Mouse (Mus musculus) right cerebral cortex, postnatal 14 days (tissue): Measurements from ENCODE around the gene AL732309.1.
A peak's percentile ranks its signal among the peaks of the same experiment; 100 is the strongest.

Experiments
- DNase-seq: peaks from one replicate; pipeline ENCODE4 v3.0.0; 2022

Gene AL732309.1

DNA sequence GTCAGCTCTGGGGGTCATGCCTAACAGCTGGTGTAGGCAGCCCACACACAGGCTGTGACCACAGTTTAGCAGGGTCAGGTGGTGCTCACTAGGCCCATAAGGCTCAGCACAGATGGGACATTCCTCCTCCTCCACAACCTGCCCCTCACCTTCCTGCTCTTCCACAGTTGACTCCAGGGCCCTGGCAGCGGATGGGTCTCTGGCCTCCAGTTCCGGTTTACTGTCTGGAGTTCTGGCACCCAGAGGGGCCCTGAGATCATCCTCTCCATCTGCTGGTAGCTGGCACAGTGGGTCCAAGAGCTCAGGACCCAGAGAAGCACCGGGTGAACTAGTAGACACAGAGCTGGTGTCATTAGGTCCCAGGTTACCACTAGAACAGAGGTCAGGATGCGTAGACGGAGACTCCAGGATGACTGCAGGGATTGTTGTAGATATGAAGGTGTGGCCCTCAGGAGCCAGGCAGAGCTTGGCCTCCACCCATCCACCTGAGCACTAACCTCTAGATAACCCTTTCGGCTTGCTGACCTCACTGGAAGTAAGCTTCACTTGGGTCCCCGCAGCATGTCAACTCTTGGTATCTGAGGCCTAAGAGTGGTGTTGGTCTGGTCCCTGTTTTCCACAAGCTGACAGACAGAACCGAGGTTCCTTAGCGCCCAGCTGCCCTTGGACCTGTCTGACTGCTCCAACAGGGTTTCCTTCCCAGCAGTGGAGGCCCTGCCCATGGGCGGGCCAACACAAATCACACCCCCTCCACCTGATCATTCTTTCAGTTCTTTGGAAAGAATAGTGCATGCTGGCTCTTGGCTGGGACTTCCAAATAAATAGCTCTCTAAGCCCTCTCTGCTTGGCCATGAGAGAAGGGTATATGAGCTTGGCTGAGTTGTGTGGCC, at the start of gene AL732309.1:
TSS of gene AL732309.1 (minus strand) at position 681 of the 890 bp plus-strand sequence.
- DNase-seq: no peak

DNA sequence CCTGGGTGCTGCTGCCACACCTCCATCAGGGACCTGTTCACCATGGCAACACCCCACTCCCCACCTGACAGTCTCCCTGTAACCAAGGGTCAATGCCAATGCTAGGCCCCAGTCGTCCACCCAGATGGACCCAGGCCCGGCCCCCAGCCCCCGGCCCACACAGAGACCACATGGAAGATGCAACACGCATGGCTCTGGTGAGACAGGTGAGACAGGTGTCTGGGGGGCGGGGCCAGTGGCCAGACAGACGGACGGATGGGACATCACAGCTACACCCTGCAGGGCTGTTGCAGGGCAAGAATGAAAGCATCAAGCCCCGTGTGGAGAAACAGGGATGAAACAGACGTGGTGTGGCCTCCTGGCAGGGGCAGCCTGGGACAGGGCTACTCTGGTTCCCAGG, 47.0 kb upstream of the AL732309.1 start:
- no peak for DNase-seq

DNA sequence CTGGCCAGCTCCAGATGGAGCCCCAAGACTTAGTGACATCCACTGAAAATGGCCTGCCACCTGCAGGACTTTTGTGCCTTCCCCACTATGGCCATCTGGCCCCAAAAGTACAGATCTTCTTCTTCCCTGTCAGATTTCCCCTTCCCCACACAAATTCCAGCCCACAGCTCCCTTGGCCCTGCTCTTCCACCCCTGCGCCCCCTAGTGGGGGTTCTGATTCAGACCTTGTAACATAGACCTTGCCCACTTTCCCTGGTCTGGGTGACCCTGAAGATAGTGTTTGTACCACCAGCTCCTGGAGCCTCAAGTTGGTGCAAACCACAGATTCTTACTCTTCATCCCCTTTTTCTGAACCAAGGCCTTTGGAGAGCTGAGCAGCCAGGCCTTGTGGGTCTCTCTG, 46.2 kb upstream of the AL732309.1 start:
- peak; percentile 83 for DNase-seq

- peak; percentile 60 for DNase-seq
These were observed 45.4 kb upstream of the AL732309.1 start for GRCm38 (mm10) chr2:25292054-25292544.

DNA sequence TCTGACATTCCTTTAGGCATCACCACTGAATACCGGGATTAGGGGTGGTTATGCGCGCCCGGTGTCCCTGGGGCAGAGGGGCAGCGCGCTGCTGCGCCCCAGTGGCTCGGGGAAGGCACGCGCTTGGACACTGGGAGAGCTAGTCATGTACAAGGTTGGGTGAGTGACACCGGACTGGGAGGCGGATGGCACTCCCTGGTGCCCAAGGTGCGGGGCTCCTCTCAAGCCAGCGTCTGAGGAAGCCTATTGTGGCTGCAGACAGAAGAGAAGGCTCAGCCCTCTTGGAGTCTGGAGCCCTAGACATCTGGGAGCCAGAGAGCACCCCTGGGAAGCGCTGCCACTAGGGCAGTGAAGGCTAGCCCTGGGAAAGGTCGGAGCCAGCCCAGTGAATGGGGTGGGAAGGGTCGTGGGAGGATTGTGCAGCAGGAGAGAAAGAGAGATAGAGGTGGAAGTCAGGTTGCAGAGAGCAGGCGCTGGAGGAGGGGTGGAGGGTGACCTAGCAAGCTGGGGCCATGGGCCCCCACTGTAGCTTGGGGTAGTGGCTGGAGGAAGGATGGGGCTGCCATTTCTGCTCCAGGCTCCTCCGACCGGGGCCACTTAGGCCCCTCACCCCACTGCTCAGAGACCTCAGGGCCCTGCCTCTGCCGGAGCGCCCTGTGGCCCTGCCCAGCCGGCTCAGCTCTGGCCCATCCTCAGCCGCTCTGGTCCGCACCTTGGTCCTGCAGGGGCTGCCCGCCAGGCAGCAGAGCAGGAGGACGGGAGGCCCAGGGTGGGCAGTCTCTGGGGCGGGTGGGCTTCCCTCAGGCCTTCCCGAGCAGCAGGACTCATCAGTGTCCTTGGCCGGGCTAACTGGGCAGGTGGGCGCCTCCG, 44.8 kb upstream of the AL732309.1 start:
- no peak for DNase-seq

GRCm38 (mm10) chr2:25290816-25291130, 44.1 kb upstream of the AL732309.1 start:
- DNase-seq: peak; percentile 60

DNA sequence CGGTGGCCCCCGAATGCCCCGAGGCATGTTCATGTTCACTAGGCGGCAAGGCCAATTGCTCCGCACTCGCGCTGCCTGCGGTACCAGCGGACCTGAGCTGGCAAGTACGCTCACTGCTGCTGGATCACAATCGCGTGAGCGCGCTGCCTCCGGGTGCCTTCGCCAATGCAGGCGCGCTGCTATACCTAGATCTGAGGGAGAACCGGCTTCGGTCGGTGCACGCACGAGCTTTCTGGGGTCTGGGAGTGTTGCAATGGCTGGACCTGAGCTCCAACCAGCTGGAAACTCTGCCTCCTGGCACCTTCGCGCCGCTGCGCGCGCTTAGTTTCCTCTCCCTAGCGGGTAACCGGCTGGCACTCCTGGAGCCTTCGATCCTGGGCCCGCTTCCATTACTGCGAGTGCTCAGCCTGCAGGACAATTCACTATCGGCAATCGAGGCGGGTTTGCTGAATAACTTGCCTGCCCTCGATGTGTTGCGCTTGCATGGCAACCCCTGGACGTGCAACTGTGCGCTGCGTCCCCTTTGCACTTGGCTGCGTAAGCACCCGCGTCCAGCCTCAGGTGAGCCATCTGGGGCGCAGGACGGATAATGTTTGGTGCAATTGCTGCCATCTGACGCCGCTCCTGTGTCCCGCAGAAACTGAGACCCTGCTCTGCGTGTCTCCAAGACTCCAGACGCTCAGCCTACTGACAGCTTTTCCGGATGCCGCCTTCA, 43.6 kb upstream of the AL732309.1 start:
- DNase-seq: peak; percentile 69

DNA sequence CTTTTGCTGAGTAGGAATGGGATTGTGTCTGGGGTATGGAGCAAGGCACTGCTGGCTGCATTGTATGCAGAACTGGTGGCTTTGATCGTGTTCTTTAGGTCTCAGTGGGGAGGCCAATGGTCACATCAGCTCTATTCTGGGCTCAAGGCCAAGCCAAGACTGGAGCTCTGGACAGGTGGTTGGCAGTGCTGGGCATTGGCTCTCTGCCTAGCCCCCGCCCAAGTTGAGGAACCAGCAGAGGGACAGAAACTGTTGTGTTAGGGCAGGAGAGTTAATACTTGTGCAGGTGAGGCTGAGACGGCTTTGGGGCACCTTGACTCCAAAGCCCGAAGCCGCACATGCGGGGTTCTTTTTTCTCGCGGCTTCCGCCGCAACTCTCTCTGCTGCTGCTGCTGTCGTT, 43.0 kb upstream of the AL732309.1 start, which contains the start of gene Lrrc26:
TSS of gene Lrrc26 (plus strand) at position 265 of the 400 bp plus-strand sequence.
- no peak for DNase-seq

DNA sequence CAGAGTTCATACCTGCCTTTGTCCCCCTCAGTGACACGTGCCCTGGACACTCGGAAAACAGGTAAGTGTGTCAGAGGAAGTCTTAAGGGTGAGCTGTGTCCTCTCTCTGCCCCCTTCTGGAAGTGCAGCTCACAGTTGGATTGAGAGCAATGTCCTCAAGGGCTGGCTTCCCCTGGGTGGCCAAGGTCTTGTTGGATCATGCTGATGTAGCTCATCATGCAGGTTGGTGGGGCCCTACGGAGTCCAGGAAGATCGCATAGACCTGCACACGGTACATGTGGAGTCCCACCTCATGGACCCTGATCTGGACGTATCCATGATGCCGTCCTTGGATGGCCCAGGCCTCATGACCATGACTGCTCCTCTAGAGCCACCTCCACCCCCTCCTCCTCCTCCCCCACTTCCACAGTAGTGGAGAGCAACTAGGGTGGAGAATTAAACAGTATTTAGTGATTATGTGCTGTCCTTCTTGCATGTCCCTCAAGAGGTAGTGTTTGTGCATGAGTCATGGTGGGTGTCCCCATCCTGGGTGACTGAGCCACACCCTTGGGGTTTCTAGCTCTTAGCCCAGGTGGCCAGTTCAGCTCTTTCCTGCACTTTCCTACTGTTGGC, 42.2 kb upstream of the AL732309.1 start:
- DNase-seq: no peak

DNA sequence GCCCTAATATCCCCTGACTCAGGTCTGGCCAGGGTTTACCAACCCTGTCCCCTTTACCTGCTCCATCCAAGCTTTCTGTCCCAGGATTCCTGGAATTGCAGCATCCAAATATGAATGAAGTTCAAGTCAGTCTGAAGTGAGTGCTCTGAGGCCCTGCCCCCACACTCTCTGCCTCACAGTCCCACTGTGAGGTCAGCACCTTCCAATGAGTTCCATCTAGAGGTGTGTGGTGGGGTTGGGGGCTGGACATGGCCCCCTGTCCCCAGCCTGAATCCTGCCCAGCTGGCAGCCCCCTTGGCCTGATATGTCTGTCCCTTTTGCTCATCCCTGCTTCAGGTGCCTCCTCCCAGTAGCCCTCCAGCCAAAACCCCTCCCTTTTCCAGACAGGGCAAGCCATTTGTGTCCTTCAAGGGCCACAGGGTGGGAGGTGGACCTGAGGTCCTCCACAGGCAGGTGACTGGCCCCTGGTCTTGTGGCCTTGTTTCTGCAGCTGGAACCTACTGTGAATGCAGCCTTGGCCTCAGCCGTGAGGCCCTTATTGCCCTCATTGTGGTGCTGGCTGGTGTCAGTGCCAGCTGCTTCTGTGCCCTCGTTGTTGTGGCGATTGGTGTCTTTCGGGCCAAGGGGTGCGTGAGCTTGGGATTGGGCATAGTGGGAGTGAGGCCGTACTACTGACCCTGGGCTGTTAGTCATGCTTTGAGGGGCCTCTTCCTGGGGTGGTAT, 41.4 kb upstream of the AL732309.1 start, which contains the start of gene Tmem210:
TSS of gene Tmem210 (plus strand) at position 219 of the 723 bp plus-strand sequence.
- DNase-seq: no peak

DNA sequence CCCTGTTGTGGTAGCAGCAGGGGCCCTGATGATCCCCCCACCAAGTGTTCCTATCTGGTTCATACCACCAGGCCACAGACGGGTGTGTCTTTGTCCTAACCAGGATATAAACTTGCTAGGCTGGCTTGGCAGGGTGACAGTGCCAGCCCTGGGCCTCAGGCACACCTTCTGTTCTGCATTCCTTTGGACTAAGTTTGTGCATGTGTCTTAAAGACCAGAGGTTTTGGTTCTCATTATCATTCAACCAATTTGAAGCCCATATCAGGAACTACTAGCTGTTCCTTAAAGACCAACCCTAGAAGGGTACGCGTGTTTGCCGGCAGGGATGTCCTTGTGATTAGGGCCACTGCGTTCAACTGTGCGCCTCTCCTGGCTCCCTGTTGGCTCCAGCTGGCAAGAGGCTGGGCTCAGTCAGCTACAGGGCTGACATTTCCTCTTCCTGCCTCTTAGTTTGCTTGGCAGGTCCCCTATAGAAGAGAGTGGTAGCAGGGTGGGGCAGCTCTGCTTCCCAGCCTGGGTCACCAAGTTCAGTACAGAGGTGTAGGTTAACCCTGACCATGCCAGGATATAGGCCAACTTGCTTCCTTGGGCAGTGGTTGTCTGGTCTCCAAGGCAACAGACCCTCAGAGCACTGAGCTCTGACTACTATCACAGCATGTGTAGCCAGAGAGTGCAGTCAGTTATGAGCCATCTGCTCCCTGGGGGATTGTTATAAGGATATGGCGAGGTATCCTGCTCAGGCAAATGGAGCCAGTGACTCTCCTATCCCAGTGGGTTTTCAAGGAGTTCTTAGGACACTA, 40.4 kb upstream of the AL732309.1 start:
- DNase-seq: no peak

- no peak for DNase-seq
These were observed 39.7 kb upstream of the AL732309.1 start for GRCm38 (mm10) chr2:25286314-25286713.

GRCm38 (mm10) chr2:25285551-25285950, 38.9 kb upstream of the AL732309.1 start:
- no peak for DNase-seq

- DNase-seq: peak; percentile 87
These were observed 32.5 kb upstream of the AL732309.1 start for GRCm38 (mm10) chr2:25278928-25279882.

DNA sequence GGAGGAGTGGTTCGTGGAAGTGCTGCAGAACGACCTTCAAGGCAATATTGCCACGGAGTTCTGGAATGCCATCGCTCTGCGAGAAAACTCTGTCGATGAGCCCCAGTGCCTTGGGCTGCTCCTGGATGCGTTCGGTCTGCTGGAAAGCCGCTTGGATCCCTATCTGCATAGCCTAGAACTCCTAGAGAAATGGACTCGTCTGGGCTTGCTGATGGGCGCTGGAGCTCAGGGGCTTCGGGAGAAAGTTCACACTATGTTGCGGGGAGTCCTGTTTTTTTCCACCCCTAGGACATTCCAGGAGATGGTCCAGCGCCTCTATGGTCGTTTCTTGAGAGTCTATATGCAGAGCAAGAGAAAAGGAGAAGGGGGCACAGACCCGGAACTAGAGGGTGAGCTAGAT, 26.3 kb upstream of the AL732309.1 start:
- no peak for DNase-seq

GRCm38 (mm10) chr2:25272515-25272914, 25.9 kb upstream of the AL732309.1 start:
- DNase-seq: no peak

DNA sequence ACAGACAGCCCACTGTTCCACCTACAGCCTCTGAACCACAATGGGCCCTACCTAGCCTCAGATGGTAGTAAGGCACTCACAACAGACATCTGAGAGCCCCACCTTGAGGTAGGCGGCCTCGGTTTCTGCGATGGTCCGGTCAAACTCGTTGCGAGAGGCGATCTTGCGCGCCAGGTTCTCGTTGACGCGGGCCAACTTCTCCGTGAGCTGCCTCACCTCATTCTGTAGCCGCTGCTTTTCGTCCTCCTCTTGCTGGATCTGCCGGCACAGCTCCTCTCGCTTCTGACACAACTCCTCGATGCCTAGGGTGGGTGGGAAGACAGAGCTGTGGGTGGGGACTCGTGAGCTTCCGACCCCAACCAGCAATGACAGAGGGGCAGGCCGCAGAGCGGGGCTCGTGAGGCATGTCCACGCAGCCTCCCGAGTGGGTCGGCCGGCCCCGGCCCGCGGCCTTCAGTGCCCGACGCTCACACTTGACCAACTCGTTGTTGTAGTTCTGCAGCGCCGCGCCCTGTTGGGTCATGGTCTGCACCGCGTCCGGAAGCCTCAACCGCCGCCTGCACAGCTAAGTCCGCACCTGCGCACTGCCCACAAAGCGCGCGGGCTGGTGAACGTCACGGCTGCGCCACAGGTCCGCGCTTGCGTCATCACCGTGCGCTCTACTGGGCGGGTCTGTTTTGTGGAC, 25.3 kb upstream of the AL732309.1 start, which contains the start of the genes Ssna1 and Anapc2:
TSS of gene Ssna1 (minus strand) at position 612 of the 685 bp plus-strand sequence.
TSS of gene Anapc2 (plus strand) at position 652 of the 685 bp plus-strand sequence.
- peak; percentile 97 for DNase-seq

GRCm38 (mm10) chr2:25267746-25268309, 21.2 kb upstream of the AL732309.1 start:
- DNase-seq: no peak
